Mouse (Mus musculus) heart, adult 10 weeks (tissue): Measurements from ENCODE around the gene Rasl10b. TPM values are rescaled to one million over a fixed set of nuclear protein-coding genes. Genes with fewer than 3 reads are reported as not detected.

Experiments
- polyA plus RNA-seq: library from polyadenylated mRNA; stranded (reverse); fragments of 350-450 nt; fragmentation: Illumina TruSeq; extraction: RNeasy Lipid Tissue Mini Kit (QIAGEN cat#74804); gene quantifications from one replicate; pipeline ENCODE4 v1.2.3, GENCODE M21; 2014; ENCODE audit warnings: low read depth, low replicate concordance

The Rasl10b gene
- polyA plus RNA-seq: 46.8 TPM

DNA sequence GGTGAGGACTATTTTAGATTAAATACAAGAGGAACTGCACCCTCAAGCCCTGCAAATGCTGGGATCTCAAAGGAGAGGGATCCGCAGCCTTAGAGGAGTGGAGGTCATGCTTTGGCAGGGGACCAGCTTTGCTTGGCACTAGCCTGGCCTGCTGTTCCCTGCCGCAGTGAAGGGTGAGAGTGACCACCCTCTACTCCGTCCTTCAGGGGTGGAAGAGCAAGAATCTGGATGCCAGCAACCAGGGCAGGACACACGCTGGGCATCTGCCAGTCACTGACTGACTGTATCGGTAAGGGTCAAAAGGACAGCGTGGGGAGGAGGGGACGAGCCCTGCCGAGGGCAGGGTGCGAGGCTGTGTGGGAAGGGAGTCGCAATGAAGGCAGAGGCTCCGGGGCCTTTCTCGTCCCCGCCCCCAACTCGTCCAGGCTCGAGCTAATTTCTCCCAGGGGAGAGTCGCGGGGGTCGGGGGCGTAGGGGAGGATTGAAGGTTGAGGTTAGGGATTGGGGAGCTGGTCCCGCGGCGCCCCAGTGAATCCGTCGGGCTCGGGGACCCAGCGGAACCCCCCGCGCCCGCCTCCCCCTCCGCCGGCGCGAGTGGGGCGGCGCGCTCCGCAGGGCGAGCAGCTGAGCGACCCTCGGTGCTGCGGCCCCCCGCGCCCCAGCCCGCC, at the start of gene Rasl10b:
Gene Rasl10b (plus strand): TSS at position 51 of the 668 bp plus-strand sequence.

DNA sequence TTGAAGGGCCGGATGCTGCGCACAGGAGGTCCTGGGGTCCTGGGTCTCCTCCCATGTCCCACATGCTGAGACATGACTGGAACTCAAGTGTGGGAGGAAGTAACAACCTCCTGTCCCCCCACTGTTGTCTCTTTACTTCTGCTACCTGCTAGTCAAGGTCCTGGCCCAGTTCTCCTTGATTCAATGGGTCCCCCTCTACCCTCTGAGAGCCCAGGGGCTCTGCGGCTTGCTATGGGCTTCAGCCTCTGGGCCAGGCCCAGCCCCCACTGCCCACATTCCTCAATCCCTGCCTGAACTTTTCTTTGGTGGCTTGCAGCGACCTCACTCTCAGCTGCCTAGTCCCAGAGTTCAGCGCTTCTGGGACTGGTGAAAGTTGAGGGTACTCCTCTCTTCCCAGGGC, 20.4 kb downstream of the Rasl10b start, which contains the start of gene Gas2l2:
Gene Gas2l2 (minus strand): TSS at position 101 of the 400 bp plus-strand sequence.

GRCm38 (mm10) chr11:83437377-83437776, 28.4 kb downstream of the Rasl10b start, which contains the start of gene 1700020L24Rik:
Gene 1700020L24Rik (plus strand): TSS chr11:83437677.

DNA sequence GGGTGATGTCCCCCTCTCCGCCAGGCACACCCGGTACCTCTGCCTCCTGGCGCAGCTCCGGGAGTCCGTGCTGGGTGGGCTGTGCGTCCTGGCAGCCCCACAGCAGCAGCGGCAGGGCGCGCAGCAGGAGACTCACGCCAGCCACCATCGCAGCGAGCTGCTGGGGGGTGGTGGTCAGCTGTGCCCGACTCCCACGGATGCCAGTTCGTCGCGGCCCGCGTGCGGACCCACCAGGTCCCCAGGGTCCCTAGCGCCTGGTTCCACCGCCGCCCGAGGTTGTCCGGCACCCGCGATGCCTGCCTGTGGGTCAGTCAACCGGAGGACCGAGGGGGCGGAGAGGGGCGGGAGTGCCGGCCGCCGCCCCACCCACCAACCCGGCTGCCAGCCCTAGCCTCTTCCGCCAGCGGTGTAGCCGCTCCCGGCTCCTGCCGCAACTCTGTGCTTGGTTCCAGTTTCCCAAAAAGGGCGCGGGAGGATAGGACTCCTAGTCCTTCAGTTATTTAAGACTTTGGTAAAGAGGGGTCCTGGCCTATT, 53.8 kb downstream of the Rasl10b start, which contains the start of gene Mmp28:
Gene Mmp28 (minus strand): TSS at position 361 of the 534 bp plus-strand sequence.

Other genes starting within 250 kb of the Rasl10b start
- gene Slfn4, start 234.0 kb upstream of the Rasl10b start, polyA plus RNA-seq: 0.39 TPM
- 4.6 TPM for gene Slfn3, start 217.8 kb upstream of the Rasl10b start, polyA plus RNA-seq
- not detected for gene Slfn14, start 122.4 kb upstream of the Rasl10b start, polyA plus RNA-seq
- gene Ap2b1, start 110.1 kb upstream of the Rasl10b start, polyA plus RNA-seq: 27.5 TPM
- 10.0 TPM for gene Pex12, start 106.6 kb upstream of the Rasl10b start, polyA plus RNA-seq
- gene Gas2l2, start 20.3 kb downstream of the Rasl10b start, polyA plus RNA-seq: not detected
- not detected for gene 1700020L24Rik, start 28.5 kb downstream of the Rasl10b start, polyA plus RNA-seq
- gene Mmp28, start 53.9 kb downstream of the Rasl10b start, polyA plus RNA-seq: 4.7 TPM
- gene Taf15, start 63.9 kb downstream of the Rasl10b start, polyA plus RNA-seq: 52.6 TPM
- gene Heatr9, start 113.0 kb downstream of the Rasl10b start, polyA plus RNA-seq: not detected
- gene Ccl5, start 121.4 kb downstream of the Rasl10b start, polyA plus RNA-seq: 1.5 TPM
- gene Ccl9, start 169.5 kb downstream of the Rasl10b start, polyA plus RNA-seq: 17.8 TPM
- gene Ccl6, start 183.9 kb downstream of the Rasl10b start, polyA plus RNA-seq: 24.8 TPM
- not detected for gene Rpl9-ps1, start 236.5 kb downstream of the Rasl10b start, polyA plus RNA-seq
- 0.68 TPM for gene Ccl3, start 240.2 kb downstream of the Rasl10b start, polyA plus RNA-seq